Mouse (Mus musculus) adrenal gland, postnatal 10 days (tissue): Measurements from ENCODE around the gene Peli2. TPM values are rescaled to one million over a fixed set of nuclear protein-coding genes. Genes with fewer than 3 reads are reported as not detected.

ENCODE experiments used
- DNase-seq: peaks from one replicate; pipeline ENCODE4 v3.0.0; 2021; ENCODE audit warnings: mixed read lengths
- total RNA-seq, 2 experiments: library from RNA; stranded (reverse); gene quantifications; 2 replicates each; pipeline ENCODE4 v1.2.3; 2021

Peli2 gene
- total RNA-seq, 2 experiments from 2014 or later, result 23.9 to 29.1 TPM

DNA sequence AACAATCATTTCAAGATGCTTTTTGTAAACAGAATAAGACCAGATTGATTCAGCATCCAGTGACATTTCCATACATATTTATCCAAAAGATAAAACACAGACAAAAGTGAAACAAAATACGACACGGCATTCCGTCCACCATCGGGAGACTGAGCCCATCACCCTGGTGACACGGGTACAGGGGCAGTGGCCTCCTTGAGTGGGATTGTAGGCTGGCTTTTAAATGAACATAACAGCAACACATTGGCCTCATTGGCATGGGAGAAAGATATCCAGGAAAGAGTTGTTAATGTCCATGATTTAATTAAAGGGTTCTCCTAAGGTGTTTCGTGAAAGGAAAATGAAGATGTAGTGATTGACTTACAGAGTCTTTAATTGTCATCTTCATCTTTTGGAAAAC is 5.3 kb downstream of the Peli2 start:
- DNase-seq, result no peak

- DNase-seq, result no peak
Measured at GRCm38 (mm10) chr14:48126931-48127330, 6.3 kb downstream of the Peli2 start.

GRCm38 (mm10) chr14:48127609-48128185 is 7.1 kb downstream of the Peli2 start:
- DNase-seq, result no peak

DNA sequence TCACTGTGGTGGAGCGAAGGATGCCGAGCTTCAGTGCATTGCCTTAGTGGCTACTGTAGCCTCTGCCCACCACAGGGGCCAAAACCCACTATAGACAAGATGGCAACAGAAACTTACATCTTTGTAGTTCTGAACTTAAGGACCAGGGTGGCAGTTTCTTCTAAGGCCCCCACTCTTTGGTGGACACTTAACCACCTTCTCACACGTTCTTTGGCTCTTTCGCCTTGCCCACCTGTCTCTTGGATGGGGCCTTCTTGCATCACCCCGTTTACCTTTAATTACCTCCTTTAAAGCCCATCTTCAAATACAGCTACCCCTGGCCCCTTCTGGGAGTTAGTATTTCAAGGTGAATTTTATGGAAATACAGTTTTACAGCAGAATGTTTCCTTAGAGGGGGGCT is 8.1 kb downstream of the Peli2 start:
- DNase-seq, result no peak

GRCm38 (mm10) chr14:48130021-48130420 is 9.4 kb downstream of the Peli2 start:
- DNase-seq, result no peak

DNA sequence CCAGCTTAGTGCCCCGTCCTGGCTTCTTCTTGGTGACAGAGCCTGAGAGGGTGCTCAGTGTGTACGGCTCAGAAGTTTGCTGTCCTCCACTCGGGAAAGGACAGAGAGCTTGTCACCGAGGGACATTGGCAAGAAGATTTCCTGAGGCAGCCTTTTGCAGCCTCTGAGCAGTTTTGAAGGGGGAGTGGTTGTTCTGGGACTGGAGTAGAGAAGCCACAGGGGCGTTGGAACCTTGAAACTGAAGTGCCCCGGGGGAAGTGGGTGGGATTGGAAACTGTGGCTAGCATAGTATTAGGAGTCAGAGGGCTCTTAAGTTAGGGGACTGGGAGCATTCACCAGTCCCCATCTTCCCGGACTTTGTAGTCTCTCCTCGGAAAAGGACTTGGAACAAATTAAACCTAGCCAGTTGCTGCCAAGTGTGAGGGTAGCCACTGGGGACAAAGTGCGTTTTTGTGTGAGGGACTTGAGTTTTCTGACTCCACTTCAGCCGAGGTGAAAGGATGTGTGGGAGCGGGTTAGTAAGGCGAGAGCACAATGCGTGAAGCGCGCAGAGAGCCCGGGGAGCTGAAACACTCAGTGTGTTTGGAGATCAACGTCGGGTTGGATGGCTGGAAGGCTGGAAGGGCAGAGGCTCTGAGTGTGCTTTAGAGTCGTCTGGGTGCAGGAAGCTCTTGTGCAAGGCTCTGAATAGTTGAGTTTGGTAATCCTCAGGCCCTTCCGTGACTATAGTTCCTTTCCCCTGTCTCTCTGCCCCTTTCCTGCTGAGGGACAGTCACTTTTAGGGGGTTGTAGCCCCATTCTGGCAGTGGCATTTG is 10.3 kb downstream of the Peli2 start:
- peak; percentile 40 for DNase-seq

DNA sequence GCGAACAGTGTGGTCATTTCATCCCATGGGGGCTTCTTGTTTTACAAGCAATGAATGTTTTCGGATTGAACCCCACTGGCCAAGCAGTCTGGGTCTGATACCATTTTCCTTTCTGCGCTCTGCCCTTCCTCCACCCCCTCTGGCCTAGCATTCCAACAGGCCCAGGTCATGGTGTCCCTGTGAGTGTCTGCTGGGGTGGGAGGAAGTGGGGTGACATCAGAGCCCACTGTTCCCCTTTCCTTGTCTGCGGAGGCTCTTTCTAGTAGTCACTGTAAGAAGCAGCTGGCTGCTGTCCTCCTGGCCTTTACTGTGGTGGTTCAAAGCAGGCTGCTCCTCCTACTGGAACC is 10.9 kb downstream of the Peli2 start:
- peak; percentile 69 for DNase-seq

GRCm38 (mm10) chr14:48132241-48132640 is 11.6 kb downstream of the Peli2 start:
- no peak for DNase-seq

GRCm38 (mm10) chr14:48132865-48133802 is 12.5 kb downstream of the Peli2 start:
- DNase-seq, result no peak

- DNase-seq, result peak; percentile 61
Measured at GRCm38 (mm10) chr14:48134344-48134743, 13.7 kb downstream of the Peli2 start.

DNA sequence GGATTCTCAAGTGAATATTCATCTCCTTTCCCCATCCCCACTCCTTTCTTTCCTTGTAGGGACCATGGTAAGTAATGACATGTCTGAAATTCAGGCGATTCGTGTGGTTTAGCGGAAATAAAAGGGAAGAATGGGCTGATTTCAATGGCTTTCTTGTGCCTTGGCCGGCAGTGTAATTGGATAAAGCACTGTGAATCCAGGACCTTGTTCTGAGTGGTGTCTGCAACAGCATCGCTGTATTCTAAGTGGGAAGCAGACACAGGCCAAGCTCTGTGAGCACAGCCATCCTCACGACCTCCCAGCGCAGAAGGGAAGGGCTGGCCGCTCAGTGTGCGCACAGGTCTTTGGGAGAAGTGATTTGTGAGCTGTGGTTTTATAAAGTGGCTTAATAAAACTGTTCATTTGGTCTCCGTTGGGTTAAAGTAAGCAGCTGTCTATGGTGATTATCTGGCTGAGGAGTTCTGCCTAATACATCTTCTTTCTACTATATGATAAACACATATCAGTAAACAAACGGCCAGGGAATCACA is 15.3 kb downstream of the Peli2 start:
- DNase-seq, result no peak

GRCm38 (mm10) chr14:48137731-48138130 is 17.1 kb downstream of the Peli2 start:
- no peak for DNase-seq

DNA sequence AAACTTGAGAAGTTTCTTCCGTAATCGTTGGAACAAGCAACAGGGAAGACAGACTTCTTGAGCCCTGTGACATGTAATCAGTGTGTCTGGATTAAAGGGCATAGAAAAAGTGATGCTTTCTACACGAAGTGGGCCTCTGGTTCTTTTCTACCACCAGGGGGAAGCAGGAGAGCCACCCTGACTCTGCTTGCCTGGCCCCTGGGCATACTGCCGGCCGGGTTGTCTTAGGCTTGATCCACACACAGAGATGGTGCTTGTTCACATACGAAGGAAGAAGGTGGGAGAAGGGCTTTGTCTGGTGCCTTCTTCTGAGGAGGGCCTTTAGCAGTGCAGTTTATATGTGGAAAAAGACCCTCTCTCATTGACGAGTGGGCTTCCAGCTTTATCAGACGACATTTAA is 17.5 kb downstream of the Peli2 start:
- DNase-seq, result peak; percentile 48

DNA sequence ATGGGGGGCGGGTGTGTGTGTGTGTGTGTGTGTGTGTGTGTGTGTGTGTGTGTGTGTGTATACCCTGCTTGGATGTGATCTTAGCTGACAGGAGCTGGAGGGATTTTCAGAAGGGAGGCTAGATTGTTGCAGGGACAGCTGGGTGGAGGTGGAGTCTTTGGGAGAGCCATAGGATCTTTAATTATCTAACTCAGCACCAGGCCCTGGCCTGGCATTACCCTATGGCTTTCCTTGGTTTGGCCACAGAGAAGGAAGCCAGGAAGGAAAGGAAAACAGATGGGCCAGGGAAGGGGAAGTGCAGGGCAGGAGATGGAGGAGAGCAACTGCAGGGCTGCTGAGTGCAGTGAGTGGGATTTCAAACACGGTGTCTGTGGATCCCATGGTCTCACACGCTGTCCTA is 18.8 kb downstream of the Peli2 start:
- DNase-seq, result no peak

DNA sequence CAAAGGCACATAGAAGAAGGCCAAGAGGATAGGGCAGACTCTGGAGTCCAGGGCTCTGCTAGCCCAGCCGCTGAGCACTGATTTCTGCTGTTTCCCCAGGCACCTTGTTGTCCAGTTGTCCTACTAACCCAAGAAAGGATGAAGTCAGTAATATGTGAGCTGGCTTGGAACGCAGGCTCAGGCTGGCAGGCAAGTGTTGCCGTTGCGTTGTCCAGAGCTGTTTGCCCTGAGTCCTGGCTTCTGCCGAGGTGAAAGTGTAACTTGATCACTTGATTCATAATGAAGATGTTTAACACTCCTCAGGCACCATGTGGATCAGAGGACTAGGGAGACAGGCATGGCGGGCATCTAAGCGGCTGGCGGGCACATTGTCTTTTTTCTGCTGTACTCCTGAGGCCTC is 21.1 kb downstream of the Peli2 start:
- DNase-seq, result no peak

- no peak for DNase-seq
Measured at GRCm38 (mm10) chr14:48142696-48143095, 22.1 kb downstream of the Peli2 start.

DNA sequence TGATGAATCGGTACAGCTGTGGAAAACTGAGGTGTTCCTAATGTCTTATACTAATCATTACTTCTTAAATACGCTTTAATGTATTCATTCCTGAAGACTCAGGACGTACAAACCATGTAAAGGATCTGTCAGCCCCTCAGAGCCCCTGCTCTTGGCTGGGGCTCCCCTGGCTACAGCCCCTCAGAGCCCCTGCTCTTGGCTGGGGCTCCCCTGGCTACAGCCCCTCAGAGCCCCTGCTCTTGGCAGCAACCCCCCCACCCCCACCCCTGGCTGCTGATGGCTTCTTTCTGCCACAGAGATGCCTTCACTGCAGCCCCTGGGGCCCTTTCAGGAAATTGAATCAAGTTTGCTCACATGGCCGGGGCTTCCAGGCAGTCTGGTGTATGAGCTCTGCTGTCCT is 22.5 kb downstream of the Peli2 start:
- no peak for DNase-seq

GRCm38 (mm10) chr14:48144330-48144729 is 23.7 kb downstream of the Peli2 start:
- DNase-seq, result no peak

- DNase-seq, result peak; percentile 70
Measured at GRCm38 (mm10) chr14:48147688-48148087, 27.1 kb downstream of the Peli2 start.

GRCm38 (mm10) chr14:48148615-48149014 is 28.0 kb downstream of the Peli2 start:
- no peak for DNase-seq

DNA sequence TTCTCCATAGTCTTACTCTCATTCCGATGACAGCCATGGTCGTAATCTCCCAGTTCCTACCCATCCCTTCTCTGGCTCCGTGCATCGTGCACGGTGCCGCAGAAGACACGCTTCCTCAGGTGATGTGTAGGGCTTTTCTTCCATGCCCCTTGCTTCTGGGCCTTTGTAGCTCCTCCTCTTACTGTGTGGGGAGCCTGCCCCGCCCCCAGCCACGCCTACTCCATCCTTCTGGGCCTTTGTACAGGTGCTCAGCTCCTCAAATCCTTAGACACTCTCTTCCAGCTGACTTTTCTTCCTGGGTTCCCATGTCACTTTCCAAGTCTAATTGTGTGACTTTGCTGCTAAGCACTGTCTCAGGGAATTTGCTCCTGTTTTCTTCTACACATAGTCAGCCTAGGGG is 28.7 kb downstream of the Peli2 start:
- DNase-seq, result no peak

DNA sequence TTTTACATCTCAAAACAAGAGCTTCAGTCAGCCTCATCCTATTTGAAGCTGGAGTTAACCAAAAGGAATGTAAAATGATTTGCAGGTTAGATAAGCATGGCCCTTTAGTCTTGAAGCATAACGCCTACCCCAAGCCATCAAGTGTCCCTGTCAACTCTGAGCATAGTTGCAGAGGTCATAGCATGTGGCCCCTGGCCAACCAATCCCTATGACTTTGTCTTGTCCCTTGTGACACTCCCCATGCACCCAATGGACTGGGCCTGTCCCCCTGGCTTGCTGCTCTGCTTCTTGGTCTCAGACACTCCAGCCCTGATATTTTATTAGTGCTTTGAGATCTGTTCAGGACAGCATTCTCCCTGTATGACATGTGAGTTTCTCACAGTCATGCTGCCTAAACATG is 30.3 kb downstream of the Peli2 start:
- peak; percentile 25 for DNase-seq

- no peak for DNase-seq
Measured at GRCm38 (mm10) chr14:48151554-48151953, 30.9 kb downstream of the Peli2 start.
